Mouse (Mus musculus) layer of hippocampus, postnatal 14 days (tissue): ENCODE measurements at regions not wholly inside any gene's neighbourhood (a gene's known extent, or its start where the extent isn't known, plus 50 kb on each side); places are given as distances from the start of the nearest gene placed in this dataset.
"Not testable (repeated sequence)": the region's sequence is repeated elsewhere in the genome, so short reads cannot be mapped to it uniquely, and the experiment has no call there.

Experiments used
- DNase-seq, 2 experiments: peaks; one replicate each; pipeline ENCODE4 v3.0.0; 2021 to 2022; ENCODE audit warnings: low spot score in 2 of 2, mixed read lengths in 1 of 2

GRCm38 (mm10) chr7:113010150-113010549 is 56.4 kb downstream of the Rassf10 start:
- DNase-seq: no peak

GRCm38 (mm10) chr7:113017092-113017755 is 63.5 kb downstream of the Rassf10 start:
- DNase-seq: no peak

- no peak for DNase-seq
Observed at GRCm38 (mm10) chr7:113021412-113021811, 67.7 kb downstream of the Rassf10 start.

GRCm38 (mm10) chr7:113022516-113022915 is 68.8 kb downstream of the Rassf10 start:
- DNase-seq: no peak

- no peak for DNase-seq
Observed at GRCm38 (mm10) chr7:113025758-113026157, 72.0 kb downstream of the Rassf10 start.

- no peak for DNase-seq
Observed at GRCm38 (mm10) chr7:113026290-113027075, 72.7 kb downstream of the Rassf10 start.

- no peak for DNase-seq
Observed at GRCm38 (mm10) chr7:113027125-113027801, 73.5 kb downstream of the Rassf10 start.

- DNase-seq: no peak
Observed at GRCm38 (mm10) chr7:113030053-113030752, 76.4 kb downstream of the Rassf10 start.

- no peak for DNase-seq
Observed at GRCm38 (mm10) chr7:113035751-113036150, 82.0 kb downstream of the Rassf10 start.

- no peak for DNase-seq
Observed at GRCm38 (mm10) chr7:113037825-113038613, 84.3 kb downstream of the Rassf10 start.

- no peak for DNase-seq
Observed at GRCm38 (mm10) chr7:113038906-113039671, 85.3 kb downstream of the Rassf10 start.

GRCm38 (mm10) chr7:113045613-113046159 is 91.9 kb downstream of the Rassf10 start:
- not testable (repeated sequence) for DNase-seq

- DNase-seq: no peak
Observed at GRCm38 (mm10) chr7:113046406-113046805, 92.6 kb downstream of the Rassf10 start.

GRCm38 (mm10) chr7:113047583-113047982 is 93.8 kb downstream of the Rassf10 start:
- no peak for DNase-seq

GRCm38 (mm10) chr7:113048097-113048795 is 94.5 kb downstream of the Rassf10 start:
- DNase-seq: peak in 1 of 2 experiments; percentile 41

GRCm38 (mm10) chr7:113049440-113049839 is 95.7 kb downstream of the Rassf10 start:
- DNase-seq: no peak

- peak in 1 of 2 experiments; percentile 12 for DNase-seq
Observed at GRCm38 (mm10) chr7:113052952-113053351, 99.2 kb downstream of the Rassf10 start.

- DNase-seq: no peak
Observed at GRCm38 (mm10) chr7:113056421-113056820, 102.7 kb downstream of the Rassf10 start.
